Mouse (Mus musculus) forebrain, postnatal 0 days (tissue): ENCODE data around the gene Pmm1. TPM values are rescaled to one million over a fixed set of nuclear protein-coding genes. Genes with fewer than 3 reads are reported as not detected.

Experiments used
- ATAC-seq: fragments of 200-750 bp; cut with Nextera tagmentation; 2 replicates; pipeline ENCODE4 v1.8.0; 2017; ENCODE audit warnings: mild to moderate bottlenecking, moderate library complexity
- DNase-seq: peaks from one replicate; pipeline ENCODE4 v3.0.0-alpha.2; 2015
- H3K27ac ChIP-seq: fragments of 300-500 bp; sonication (generic); 2 replicates; pipeline ENCODE4 v1.5.1; 2014; ENCODE audit warnings: low read depth, mild to moderate bottlenecking, antibody characterized with exemption, low read length, moderate library complexity, mixed read lengths
- H3K27me3 ChIP-seq: fragments of 300-500 bp; sonication (generic); 2 replicates; pipeline ENCODE4 v1.6.1; 2014; ENCODE audit warnings: mild to moderate bottlenecking, low read length, mixed read lengths; ENCODE audit not compliant: insufficient read depth
- H3K36me3 ChIP-seq: fragments of 300-500 bp; sonication (generic); 2 replicates; pipeline ENCODE4 v1.6.1; 2014; ENCODE audit warnings: mild to moderate bottlenecking, moderate library complexity; ENCODE audit not compliant: insufficient read depth
- H3K4me1 ChIP-seq: fragments of 300-500 bp; sonication (generic); 2 replicates; pipeline ENCODE4 v1.6.1; 2014; ENCODE audit warnings: antibody characterized with exemption; ENCODE audit not compliant: insufficient read depth
- H3K4me2 ChIP-seq: fragments of 300-500 bp; sonication (generic); 2 replicates; pipeline ENCODE4 v1.6.1; 2014; ENCODE audit warnings: low read depth, mild to moderate bottlenecking, moderate library complexity
- H3K4me3 ChIP-seq: fragments of 300-500 bp; sonication (generic); 2 replicates; pipeline ENCODE4 v1.5.1; 2014; ENCODE audit warnings: low read depth, low read length, mixed read lengths
- H3K9ac ChIP-seq: fragments of 300-500 bp; sonication (generic); 2 replicates; pipeline ENCODE4 v1.6.1; 2014; ENCODE audit warnings: mild to moderate bottlenecking
- H3K9me3 ChIP-seq: fragments of 300-500 bp; sonication (generic); 2 replicates; pipeline ENCODE4 v1.6.1; 2016; ENCODE audit warnings: low read length
- CTCF ChIP-seq: sonication (generic); IDR thresholded peaks from 2 replicates; pipeline ENCODE4 v1.5.1; 2016; ENCODE audit warnings: antibody characterized with exemption, control low read depth, low read depth
- whole genome bisulfite sequencing: fragments of 180-500 bp; shearing (Covaris S2); extraction: QIAGEN DNeasy Blood & Tissue Kit; methylation state at CpG from one replicate; pipeline ENCODE4 v1.1.7; 2014; 5-methylcytosine and 5-hydroxymethylcytosine counted together
- polyA plus RNA-seq: library from polyadenylated mRNA; unstranded; fragments of >200 nt; fragmentation: Nextera tagmentation; extraction: Ambion mirVana; gene quantifications from 2 replicates; pipeline ENCODE4 v1.2.1, GENCODE M21; 2015
- total RNA-seq: library from RNA; depleted of rRNA; stranded (reverse); fragments of >200 nt; gene quantifications from 2 replicates; pipeline ENCODE4 v1.2.3, GENCODE M21; 2014

The Pmm1 gene
- total and polyA plus RNA-seq, 2 experiments from 2014 or later: 132 to 162 TPM

DNA sequence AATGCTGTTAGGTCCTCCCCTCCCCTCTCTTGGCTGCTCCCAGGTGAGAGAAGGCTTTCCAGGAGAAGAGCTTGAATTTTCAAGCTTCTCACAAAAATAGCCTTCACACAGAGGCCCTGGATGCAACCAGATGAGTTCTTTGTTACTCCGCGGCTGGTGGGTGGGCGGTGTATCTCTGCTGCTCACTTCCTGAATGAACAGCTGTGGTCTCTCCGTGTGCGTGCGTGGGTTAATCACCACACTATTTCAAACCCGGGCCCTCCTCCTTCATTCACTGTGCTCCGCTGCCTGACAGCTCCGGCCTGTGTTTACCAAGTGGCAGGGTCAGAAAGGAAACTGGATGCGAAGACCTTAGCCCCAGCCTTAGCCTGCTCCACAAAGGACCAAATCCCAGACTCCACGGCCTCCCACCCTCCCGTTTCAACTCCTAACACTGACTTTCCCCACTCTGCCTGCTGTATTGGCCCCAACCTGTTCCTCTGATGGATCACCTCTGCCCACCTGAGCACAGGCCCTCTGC, 27.7 kb downstream of the Pmm1 start:
- Histone ChIP-seq H3K27me3 (no peaks in the 10 kb centered on the region), H3K9ac (no peak overlapping the region), H3K36me3 (no peaks in the 10 kb centered on the region), H3K9me3 (no peaks in the 10 kb centered on the region), H3K4me3 (no peak overlapping the region), H3K4me2 (no peak overlapping the region), H3K4me1 (0 out of 2 replicates have a peak, but pooled peaks cover 4% of the 10 kb centered on the region), H3K27ac (peak overlapping the region; percentile 47; the same call in 1 of the 2 replicates)
- no peak for ATAC-seq
- no peak for TF ChIP-seq CTCF
- 30% methylated on average over 12 of the region's 12 CpGs for WGBS
- DNase-seq: no peak

- ATAC-seq (no peak), DNase-seq (peak; percentile 66)
- peak overlapping the region; percentile 57; the same call in 1 of the 2 replicates for H3K27ac ChIP-seq
- H3K27me3 ChIP-seq: no peaks in the 10 kb centered on the region
- no peaks in the 10 kb centered on the region for H3K9me3 ChIP-seq
- peaks cover 18% of the 10 kb centered on the region for H3K4me1 ChIP-seq
- no peak overlapping the region for H3K4me3 ChIP-seq
- no peak overlapping the region for H3K9ac ChIP-seq
- peaks cover 2% of the 10 kb centered on the region for H3K36me3 ChIP-seq
- H3K4me2 ChIP-seq: no peak overlapping the region
- WGBS: 22% methylated on average over 11 of the region's 11 CpGs
- TF ChIP-seq CTCF: no peak
Observed at GRCm38 (mm10) chr15:81928277-81928676, 32.5 kb downstream of the Pmm1 start.

DNA sequence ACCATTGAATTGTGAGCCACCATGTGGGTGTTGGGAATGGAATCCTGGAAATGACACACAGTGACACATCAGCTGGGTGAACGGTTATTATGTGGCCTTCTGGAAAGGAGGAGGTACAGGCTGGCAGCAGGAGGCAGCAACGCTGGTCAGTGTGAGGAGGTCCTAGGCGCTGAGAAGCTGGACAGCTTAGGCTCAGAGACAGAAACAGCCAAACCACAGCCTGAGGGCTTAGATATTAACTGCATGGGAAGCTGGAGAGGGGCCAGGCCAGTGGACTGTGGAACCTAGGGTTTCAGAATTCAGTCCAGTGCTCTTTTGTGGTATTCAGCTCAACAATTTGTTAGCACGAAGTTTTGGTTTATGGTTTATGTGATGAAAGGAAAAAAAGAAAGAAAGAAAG, 33.0 kb downstream of the Pmm1 start:
- WGBS: 20% methylated on average over 4 of the region's 4 CpGs
- H3K9ac ChIP-seq: no peak overlapping the region
- TF ChIP-seq CTCF: no peak
- no peak overlapping the region for H3K4me2 ChIP-seq
- H3K9me3 ChIP-seq: no peaks in the 10 kb centered on the region
- H3K27me3 ChIP-seq: no peaks in the 10 kb centered on the region
- H3K4me1 ChIP-seq: peaks cover 18% of the 10 kb centered on the region
- H3K36me3 ChIP-seq: peaks cover 3% of the 10 kb centered on the region
- ATAC-seq: no peak
- no peak overlapping the region for H3K4me3 ChIP-seq
- DNase-seq: no peak
- H3K27ac ChIP-seq: peak overlapping the region; percentile 87

- peak overlapping the region; percentile 70 for H3K4me3 ChIP-seq
- peaks cover 18% of the 10 kb centered on the region for H3K4me1 ChIP-seq
- no peak for TF ChIP-seq CTCF
- peak overlapping the region; percentile 87 for H3K27ac ChIP-seq
- 0 out of 2 replicates have a peak overlapping the region, but pooled peaks have one; percentile 19 for H3K9ac ChIP-seq
- H3K27me3 ChIP-seq: no peaks in the 10 kb centered on the region
- peak overlapping the region; percentile 84 for H3K4me2 ChIP-seq
- H3K9me3 ChIP-seq: no peaks in the 10 kb centered on the region
- DNase-seq: no peak
- peaks cover 8% of the 10 kb centered on the region for H3K36me3 ChIP-seq
- 18% methylated on average over 9 of the region's 9 CpGs for WGBS
- peak; percentile 59; the same call in 1 of the 2 replicates for ATAC-seq
Observed at GRCm38 (mm10) chr15:81926446-81926822, 34.3 kb downstream of the Pmm1 start.

DNA sequence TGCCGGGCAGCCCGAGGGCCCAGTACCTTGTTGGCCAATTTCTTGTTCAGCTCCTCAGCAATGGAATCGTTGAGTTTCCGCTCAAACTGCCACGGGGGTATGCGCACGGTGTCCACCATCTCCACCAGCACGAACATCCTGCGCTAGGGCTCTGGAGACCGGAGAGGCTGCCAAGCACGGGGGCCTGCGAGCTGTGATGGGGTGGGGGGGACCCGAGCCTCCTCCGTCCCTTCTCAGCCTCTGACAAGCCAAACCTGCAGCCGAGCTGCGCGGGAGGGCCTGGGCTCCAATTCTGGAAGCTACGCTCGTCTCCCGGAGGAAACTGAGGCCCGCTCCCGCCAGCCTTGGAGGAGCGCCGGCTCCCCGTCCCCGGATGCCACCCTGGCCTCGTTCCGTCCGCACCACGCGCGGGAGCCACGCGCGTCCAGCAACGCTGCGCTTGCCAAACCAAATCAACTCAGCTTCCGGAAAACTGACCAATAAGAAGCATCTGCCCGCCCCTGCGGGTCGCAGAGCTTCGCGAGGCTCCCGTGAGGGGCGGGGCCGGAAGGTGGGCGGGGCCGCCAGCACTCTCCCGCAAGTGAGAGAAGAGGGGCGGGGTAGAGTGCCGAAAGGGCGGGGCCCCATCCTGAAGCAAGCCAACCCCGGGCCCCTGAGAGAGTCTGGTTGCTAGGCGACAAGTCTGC, 34.8 kb downstream of the Pmm1 start, which contains the start of gene Polr3h:
Gene Polr3h, minus strand, starts transcription at position 481 of the 686 bp plus-strand sequence.
- peak; percentile 96 for ATAC-seq
- Histone ChIP-seq H3K9ac (peak within 1 kb of the TSS; percentile 78), H3K9me3 (no peaks in the 10 kb centered on the region), H3K36me3 (peaks cover 10% of the 10 kb centered on the region), H3K27ac (peak within 1 kb of the TSS; percentile 87), H3K4me2 (peak within 1 kb of the TSS; percentile 84), H3K4me3 (peak within 1 kb of the TSS; percentile 70), H3K27me3 (no peaks in the 10 kb centered on the region), H3K4me1 (peaks cover 18% of the 10 kb centered on the region)
- DNase-seq: peak; percentile 98
- TF ChIP-seq CTCF: no peak
- 2% methylated on average over 54 of the region's 54 CpGs for whole genome bisulfite sequencing

DNA sequence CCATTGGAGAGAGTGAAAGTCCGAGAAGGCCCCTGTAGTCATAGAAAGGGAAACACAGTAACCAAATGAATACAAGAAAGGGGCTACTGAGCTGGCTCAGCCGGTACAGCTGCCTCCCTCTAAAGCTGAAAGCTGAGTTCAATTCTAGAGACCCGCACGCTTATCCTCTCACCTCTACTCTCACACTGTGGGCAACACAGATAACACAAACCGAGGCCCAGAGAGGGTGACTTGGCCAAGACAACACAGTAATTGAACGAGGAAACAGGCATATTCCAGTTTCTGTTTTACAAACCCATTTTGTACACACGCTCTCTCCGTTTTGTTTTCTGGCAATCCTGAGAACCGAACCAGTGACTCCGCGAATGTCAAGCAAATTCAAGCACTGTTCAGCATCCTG, 35.8 kb downstream of the Pmm1 start:
- TF ChIP-seq CTCF: no peak
- H3K9ac ChIP-seq: peak overlapping the region; percentile 78

DNA sequence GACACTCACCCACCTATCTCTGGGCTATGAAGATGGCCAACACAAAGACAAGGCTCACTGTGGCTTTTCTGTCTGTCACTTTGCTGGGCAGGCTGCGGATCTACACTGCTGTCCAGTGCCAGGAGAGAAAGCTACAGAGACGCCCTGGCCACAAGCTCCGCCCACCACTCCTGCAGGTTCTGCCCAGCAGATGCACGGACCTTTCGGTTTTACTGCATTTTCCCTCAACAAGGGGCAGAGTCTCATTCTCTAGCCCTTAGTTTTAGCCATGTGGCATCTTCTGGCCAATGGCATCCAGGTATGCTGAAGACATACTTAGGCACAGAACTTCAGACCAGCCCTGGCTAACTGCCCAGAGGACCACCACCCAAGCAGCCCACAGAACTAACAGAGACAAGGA, 39.5 kb downstream of the Pmm1 start:
- 50% methylated on average over 5 of the region's 5 CpGs for WGBS
- no peak for ATAC-seq
- H3K9ac ChIP-seq: no peak overlapping the region

More for the DNA sequence above, 35.8 kb downstream of the Pmm1 start:
- H3K27me3 ChIP-seq: no peaks in the 10 kb centered on the region
- peaks cover 18% of the 10 kb centered on the region for H3K4me1 ChIP-seq
- peaks cover 11% of the 10 kb centered on the region for H3K36me3 ChIP-seq
- H3K27ac ChIP-seq: no peak overlapping the region
- H3K4me2 ChIP-seq: peak overlapping the region; percentile 84
- 74% methylated on average over 11 of the region's 11 CpGs for WGBS
- no peaks in the 10 kb centered on the region for H3K9me3 ChIP-seq
- DNase-seq: no peak
- peak overlapping the region; percentile 70 for H3K4me3 ChIP-seq
- no peak for ATAC-seq

More for the DNA sequence above, 39.5 kb downstream of the Pmm1 start:
- H3K27ac ChIP-seq: peak overlapping the region; percentile 71
- no peak for TF ChIP-seq CTCF
- no peaks in the 10 kb centered on the region for H3K9me3 ChIP-seq
- H3K4me3 ChIP-seq: no peak overlapping the region
- no peak overlapping the region for H3K4me2 ChIP-seq
- no peaks in the 10 kb centered on the region for H3K27me3 ChIP-seq
- H3K4me1 ChIP-seq: peaks cover 14% of the 10 kb centered on the region
- DNase-seq: no peak
- peaks cover 25% of the 10 kb centered on the region for H3K36me3 ChIP-seq
